Mouse (Mus musculus): ENCODE data around the gene 9330161L09Rik.

Gene 9330161L09Rik

GRCm38 (mm10) chr12:103388505-103389347 lies 18.9 kb downstream of the 9330161L09Rik start, which contains the start of gene Otub2:
Gene Otub2, plus strand, starts transcription at chr12:103388682.
- peak; percentile 98 for DNase-seq

- no peak for DNase-seq
Observed at GRCm38 (mm10) chr12:103380226-103380625, 27.4 kb downstream of the 9330161L09Rik start.

GRCm38 (mm10) chr12:103376774-103377173 lies 30.8 kb downstream of the 9330161L09Rik start:
- DNase-seq: peak; percentile 76

- peak; percentile 80 for DNase-seq
Observed at GRCm38 (mm10) chr12:103376124-103376523, 31.5 kb downstream of the 9330161L09Rik start.

GRCm38 (mm10) chr12:103373530-103374236 lies 33.9 kb downstream of the 9330161L09Rik start:
- no peak for DNase-seq

- no peak for DNase-seq
Observed at GRCm38 (mm10) chr12:103371711-103372110, 35.9 kb downstream of the 9330161L09Rik start.

GRCm38 (mm10) chr12:103370861-103371260 lies 36.8 kb downstream of the 9330161L09Rik start:
- no peak for DNase-seq

GRCm38 (mm10) chr12:103368777-103369176 lies 38.8 kb downstream of the 9330161L09Rik start:
- no peak for DNase-seq

- no peak for DNase-seq
Observed at GRCm38 (mm10) chr12:103368326-103368669, 39.3 kb downstream of the 9330161L09Rik start.

GRCm38 (mm10) chr12:103367620-103368325 lies 39.8 kb downstream of the 9330161L09Rik start:
- peak; percentile 63 for DNase-seq

- DNase-seq: no peak
Observed at GRCm38 (mm10) chr12:103367171-103367570, 40.4 kb downstream of the 9330161L09Rik start.

GRCm38 (mm10) chr12:103362336-103362735 lies 45.3 kb downstream of the 9330161L09Rik start:
- no peak for DNase-seq

- DNase-seq: no peak
Observed at GRCm38 (mm10) chr12:103361539-103362307, 45.9 kb downstream of the 9330161L09Rik start.

GRCm38 (mm10) chr12:103360812-103361211 lies 46.8 kb downstream of the 9330161L09Rik start:
- no peak for DNase-seq

GRCm38 (mm10) chr12:103358951-103359801 lies 48.4 kb downstream of the 9330161L09Rik start:
- DNase-seq: no peak

- DNase-seq: no peak
Observed at GRCm38 (mm10) chr12:103358216-103358615, 49.4 kb downstream of the 9330161L09Rik start.
